Mouse (Mus musculus) bone marrow, adult 2 months (tissue): ENCODE data around the gene Trmt2a.

Experiments
- CTCF ChIP-seq: fragments of 200-500 bp; IDR thresholded peaks from 2 replicates; pipeline ENCODE4 v1.5.1; 2011; ENCODE audit warnings: low read length, control low read depth; ENCODE audit not compliant: control insufficient read depth, insufficient read depth
- POLR2A ChIP-seq: fragments of 200-500 bp; IDR thresholded peaks from 2 replicates; pipeline ENCODE4 v1.6.1; 2011; ENCODE audit warnings: low read depth, mild to moderate bottlenecking, control low read depth, low read length, borderline replicate concordance; ENCODE audit not compliant: control insufficient read depth

GRCm38 (mm10) chr16:18221543-18221898 lies 27.0 kb upstream of the Trmt2a start:
- TF ChIP-seq CTCF: no peak
- no peak for TF ChIP-seq POLR2A
